Mouse (Mus musculus) megakaryocyte, embryonic 14.5 days (primary cell): ENCODE data around the gene Cldn19.

Experiments used
- FLI1 ChIP-seq: IDR thresholded peaks from 2 replicates; pipeline ENCODE4 v1.6.1; 2012; ENCODE audit warnings: low read length, inconsistent platforms, mixed read lengths
- GATA1 ChIP-seq: IDR thresholded peaks from 3 replicates; pipeline ENCODE4 v1.6.1; 2012; ENCODE audit warnings: mixed read lengths, low read length, inconsistent platforms, borderline replicate concordance

GRCm38 (mm10) chr4:119275226-119275625 is 20.0 kb downstream of the Cldn19 start:
- TF ChIP-seq GATA1, result peak; percentile 92; the same call in 2 of the 3 replicates
- TF ChIP-seq FLI1, result no peak
